Mouse (Mus musculus) olfactory bulb, adult 2 months (tissue): ENCODE results near the gene Cgnl1.
"Not testable (repeated sequence)": the region's sequence is repeated elsewhere in the genome, so short reads cannot be mapped to it uniquely, and the experiment has no call there.

Experiments used
- CTCF ChIP-seq: fragments of 200-500 bp; IDR thresholded peaks from 2 replicates; pipeline ENCODE4 v1.5.1; 2012; ENCODE audit warnings: low read depth, mild to moderate bottlenecking, low read length, moderate library complexity; ENCODE audit not compliant: insufficient read depth
- POLR2A ChIP-seq: fragments of 200-500 bp; IDR thresholded peaks from 2 replicates; pipeline ENCODE4 v1.6.1; 2012; ENCODE audit warnings: mild to moderate bottlenecking, low read depth, low read length, moderate library complexity; ENCODE audit not compliant: insufficient read depth

DNA sequence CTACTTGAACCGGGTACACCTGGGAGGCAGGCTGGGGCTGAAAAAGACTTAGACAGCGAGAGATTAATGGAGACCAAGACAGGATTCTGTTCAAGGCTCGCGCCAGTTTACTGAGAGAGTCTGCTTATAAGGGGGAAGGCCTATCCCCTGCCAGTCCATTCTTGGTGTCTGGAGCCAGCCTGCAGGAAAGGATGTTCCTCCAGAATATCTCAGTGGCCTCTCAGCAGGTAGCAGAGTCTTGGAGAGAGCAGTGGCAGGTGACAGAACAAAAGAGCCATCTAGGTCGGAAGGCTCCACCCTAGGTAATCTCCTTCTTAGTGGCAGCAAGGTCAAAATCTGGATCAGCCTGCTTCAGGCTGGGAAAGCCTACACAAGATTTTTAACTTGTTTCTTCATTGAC lies 151.3 kb downstream of the Cgnl1 start:
- TF ChIP-seq CTCF, POLR2A: not testable (repeated sequence)
